Mouse (Mus musculus): ENCODE measurements at regions not wholly inside any gene's neighbourhood (a gene's known extent, or its start where the extent isn't known, plus 50 kb on each side); places are given as distances from the start of the nearest gene placed in this dataset.

DNA sequence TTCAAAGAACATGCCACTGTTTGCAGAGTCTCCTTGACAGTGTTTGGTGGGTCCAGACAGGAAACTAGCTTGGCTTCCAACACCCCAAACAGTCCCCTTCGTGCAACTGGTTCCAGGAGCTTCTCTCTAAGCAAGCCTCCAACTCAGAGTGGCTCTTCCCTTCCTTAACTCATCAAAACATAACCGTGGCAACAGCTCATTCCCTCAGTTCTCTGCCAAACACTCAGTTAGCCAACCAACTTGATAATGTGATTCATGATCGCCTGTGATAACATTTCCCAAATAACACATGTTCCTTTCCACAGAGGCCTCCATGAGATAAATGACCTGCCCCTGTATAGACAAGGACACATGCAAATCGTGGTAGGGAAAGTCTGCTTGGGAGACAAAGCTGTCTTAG lies 95.9 kb upstream of the Cacna2d3 start:
- 43% methylated on average over 4 of the region's 4 CpGs for WGBS

DNA sequence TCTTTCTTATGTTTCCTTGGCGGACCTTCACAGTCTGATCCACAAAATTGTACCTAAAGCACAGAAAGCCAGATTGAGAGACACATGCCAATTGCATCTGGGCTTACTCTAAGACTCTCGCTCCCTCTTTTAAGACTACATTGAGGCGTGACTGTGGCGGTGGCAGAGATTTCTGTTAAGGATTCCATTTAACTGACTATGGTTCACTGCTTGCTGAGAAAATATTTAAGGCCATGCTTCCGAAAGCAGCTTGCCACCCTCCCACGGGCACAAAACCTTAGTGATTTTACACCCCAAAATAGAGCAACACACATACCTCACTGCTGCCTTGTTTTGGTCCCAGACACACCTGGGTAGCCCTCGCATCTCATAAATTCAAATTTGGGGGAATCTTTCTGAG lies 96.6 kb upstream of the Cacna2d3 start:
- ATAC-seq (ENCODE audit: low read depth): no peak
- WGBS: 84% methylated on average over 7 of the region's 7 CpGs

More for the DNA sequence above, 95.9 kb upstream of the Cacna2d3 start:
- Histone ChIP-seq H3K4me3 (ENCODE audit: low read length) (no peak overlapping the region), H3K4me1 (replicated peaks; ENCODE audit: control insufficient read depth, insufficient read depth, low read length) (no peaks in the 10 kb centered on the region), H3K27ac (ENCODE audit: low read length) (no peak overlapping the region), H3K4me2 (ENCODE audit: low read depth, low read length) (no peak overlapping the region), H3K9ac (ENCODE audit: low read length) (no peak overlapping the region), H3K9me3 (ENCODE audit: control insufficient read depth, low read length) (no peaks in the 10 kb centered on the region), H3K27me3 (ENCODE audit: control insufficient read depth, insufficient read depth, low read depth, low read length) (no peaks in the 10 kb centered on the region), H3K36me3 (ENCODE audit: control insufficient read depth, insufficient read depth, low read length) (no peaks in the 10 kb centered on the region)
- peak; percentile 70 for ATAC-seq (ENCODE audit: low read depth)

DNA sequence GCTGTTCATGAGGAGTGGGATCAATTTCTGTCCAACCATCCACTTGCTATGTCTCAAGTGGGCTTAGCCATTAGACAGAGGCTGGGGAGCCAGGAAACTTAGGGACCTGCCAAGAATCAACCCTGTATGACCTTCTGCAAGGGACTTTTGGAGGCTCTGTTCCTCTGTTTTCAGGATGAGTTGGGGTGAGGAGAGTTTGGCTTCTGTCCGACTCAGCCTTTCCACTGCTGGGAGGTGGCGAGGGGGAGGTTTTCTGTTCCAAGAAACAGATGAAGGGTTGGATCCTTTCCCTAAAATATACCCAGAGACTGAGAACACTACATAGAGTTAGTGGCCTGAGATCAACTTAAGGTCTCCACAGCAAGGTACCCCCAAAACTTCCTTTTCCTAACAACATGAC lies 97.1 kb upstream of the Cacna2d3 start:
- no peaks in the 10 kb centered on the region for H3K27me3 ChIP-seq (ENCODE audit: control insufficient read depth, insufficient read depth, low read depth, low read length)
- no peaks in the 10 kb centered on the region for H3K9me3 ChIP-seq (ENCODE audit: control insufficient read depth, low read length)
- 72% methylated on average over 2 of the region's 2 CpGs for WGBS
- H3K4me1 ChIP-seq (replicated peaks; ENCODE audit: control insufficient read depth, insufficient read depth, low read length): no peaks in the 10 kb centered on the region
- no peak for ATAC-seq (ENCODE audit: low read depth)
- no peak overlapping the region for H3K4me2 ChIP-seq (ENCODE audit: low read depth, low read length)
- H3K36me3 ChIP-seq (ENCODE audit: control insufficient read depth, insufficient read depth, low read length): no peaks in the 10 kb centered on the region
- no peak overlapping the region for H3K27ac ChIP-seq (ENCODE audit: low read length)
- H3K4me3 ChIP-seq (ENCODE audit: low read length): no peak overlapping the region
- H3K9ac ChIP-seq (ENCODE audit: low read length): no peak overlapping the region

More for the DNA sequence above, 96.6 kb upstream of the Cacna2d3 start:
- no peaks in the 10 kb centered on the region for H3K9me3 ChIP-seq (ENCODE audit: control insufficient read depth, low read length)
- H3K27ac ChIP-seq (ENCODE audit: low read length): no peak overlapping the region
- H3K4me3 ChIP-seq (ENCODE audit: low read length): no peak overlapping the region
- H3K9ac ChIP-seq (ENCODE audit: low read length): no peak overlapping the region
- H3K4me1 ChIP-seq (replicated peaks; ENCODE audit: control insufficient read depth, insufficient read depth, low read length): no peaks in the 10 kb centered on the region
- no peaks in the 10 kb centered on the region for H3K36me3 ChIP-seq (ENCODE audit: control insufficient read depth, insufficient read depth, low read length)
- no peak overlapping the region for H3K4me2 ChIP-seq (ENCODE audit: low read depth, low read length)
- no peaks in the 10 kb centered on the region for H3K27me3 ChIP-seq (ENCODE audit: control insufficient read depth, insufficient read depth, low read depth, low read length)

DNA sequence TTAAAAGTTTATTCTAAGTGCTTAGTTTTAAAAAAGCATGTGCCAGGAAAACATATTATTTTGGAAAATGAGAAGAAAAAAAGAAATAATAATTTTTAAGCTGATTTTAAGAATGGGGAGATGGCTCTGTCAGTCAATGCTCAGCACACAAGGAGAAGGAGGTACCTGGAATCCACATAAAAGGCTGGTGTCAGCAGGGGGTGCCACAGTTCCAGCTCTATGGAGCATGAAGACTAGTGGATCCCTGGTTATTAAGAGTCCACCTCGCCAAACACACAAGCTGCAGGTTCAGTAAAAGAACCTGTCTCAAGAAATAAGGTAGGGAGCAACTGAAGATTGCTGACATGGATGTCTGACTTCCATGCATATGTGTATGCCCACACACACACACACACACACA lies 115.4 kb upstream of the Cacna2d3 start:
- H3K9me3 ChIP-seq (ENCODE audit: control insufficient read depth, low read length): no peaks in the 10 kb centered on the region
- no peak overlapping the region for H3K4me2 ChIP-seq (ENCODE audit: low read depth, low read length)
- H3K9ac ChIP-seq (ENCODE audit: low read length): no peak overlapping the region
- H3K27ac ChIP-seq (ENCODE audit: low read length): no peak overlapping the region
- 87% methylated on average over 1 of the region's 1 CpGs for WGBS
- no peak for ATAC-seq (ENCODE audit: low read depth)
- H3K4me3 ChIP-seq (ENCODE audit: low read length): no peak overlapping the region
- no peaks in the 10 kb centered on the region for H3K4me1 ChIP-seq (replicated peaks; ENCODE audit: control insufficient read depth, insufficient read depth, low read length)
- no peaks in the 10 kb centered on the region for H3K36me3 ChIP-seq (ENCODE audit: control insufficient read depth, insufficient read depth, low read length)
- no peaks in the 10 kb centered on the region for H3K27me3 ChIP-seq (ENCODE audit: control insufficient read depth, insufficient read depth, low read depth, low read length)

DNA sequence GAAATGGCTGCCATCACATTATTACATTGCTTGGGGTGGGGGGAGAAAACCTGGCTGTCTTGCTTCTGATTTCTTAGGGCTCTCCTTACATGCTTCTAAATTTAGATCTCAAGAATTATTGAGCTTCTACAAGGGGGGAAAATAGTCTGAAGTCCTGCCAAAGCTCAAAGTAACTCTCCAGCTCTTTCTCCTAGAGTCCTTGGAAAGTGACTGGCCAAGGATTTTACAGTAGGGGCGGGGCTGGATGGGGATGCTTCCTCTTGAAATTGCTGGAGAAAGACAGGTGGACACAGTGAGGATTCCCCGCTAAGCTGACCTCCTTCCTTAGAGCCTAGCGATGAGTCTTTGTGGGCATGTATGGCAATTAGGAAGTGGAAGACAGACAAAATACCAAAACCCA lies 117.9 kb upstream of the Cacna2d3 start:
- Histone ChIP-seq H3K4me1 (replicated peaks; ENCODE audit: control insufficient read depth, insufficient read depth, low read length) (no peaks in the 10 kb centered on the region), H3K27me3 (ENCODE audit: control insufficient read depth, insufficient read depth, low read depth, low read length) (no peaks in the 10 kb centered on the region), H3K4me3 (ENCODE audit: low read length) (no peak overlapping the region), H3K36me3 (ENCODE audit: control insufficient read depth, insufficient read depth, low read length) (no peaks in the 10 kb centered on the region), H3K9me3 (ENCODE audit: control insufficient read depth, low read length) (no peaks in the 10 kb centered on the region), H3K4me2 (ENCODE audit: low read depth, low read length) (no peak overlapping the region), H3K9ac (ENCODE audit: low read length) (no peak overlapping the region), H3K27ac (ENCODE audit: low read length) (no peak overlapping the region)
- 77% methylated on average over 3 of the region's 3 CpGs for WGBS
- no peak for ATAC-seq (ENCODE audit: low read depth)

DNA sequence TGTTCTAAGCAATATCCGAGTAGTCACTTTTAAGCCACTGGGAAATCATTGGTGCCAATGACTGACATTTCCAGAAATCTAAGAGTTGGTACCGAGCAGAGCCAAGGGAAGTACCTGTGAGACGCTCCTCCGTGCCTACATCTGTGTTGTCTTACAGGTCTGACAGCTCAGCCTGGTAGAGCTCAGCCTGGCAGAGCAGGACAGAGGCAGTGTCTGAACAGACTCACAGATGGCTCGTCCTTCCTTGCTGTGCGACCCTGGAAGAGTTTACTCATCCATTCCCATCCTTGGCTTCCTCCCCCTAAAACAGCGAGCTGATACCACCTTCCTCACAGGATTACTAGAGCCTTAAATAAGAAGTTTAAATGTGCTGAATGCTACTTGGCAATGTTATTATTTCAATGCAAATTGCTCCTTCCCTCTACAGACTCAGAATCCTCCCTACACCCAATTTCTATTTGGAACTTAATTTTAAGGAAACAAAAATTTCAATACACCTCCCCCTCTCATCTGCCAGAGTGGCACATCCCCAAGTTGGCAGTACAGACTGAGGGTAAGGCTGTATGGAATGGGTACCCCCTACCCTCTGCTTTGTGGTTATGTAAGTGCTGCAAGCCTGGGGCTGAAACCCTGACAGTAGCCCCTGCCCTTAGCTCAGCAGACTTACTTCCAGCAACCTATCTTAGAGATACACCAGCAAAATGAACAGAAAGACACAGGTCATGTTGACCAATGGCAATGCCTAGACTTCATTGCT lies 119.9 kb upstream of the Cacna2d3 start:
- H3K27me3 ChIP-seq (ENCODE audit: control insufficient read depth, insufficient read depth, low read depth, low read length): no peaks in the 10 kb centered on the region
- WGBS: 76% methylated on average over 7 of the region's 7 CpGs
- no peak overlapping the region for H3K4me2 ChIP-seq (ENCODE audit: low read depth, low read length)
- no peak for ATAC-seq (ENCODE audit: low read depth)
- no peak overlapping the region for H3K4me3 ChIP-seq (ENCODE audit: low read length)
- no peaks in the 10 kb centered on the region for H3K4me1 ChIP-seq (replicated peaks; ENCODE audit: control insufficient read depth, insufficient read depth, low read length)
- no peaks in the 10 kb centered on the region for H3K9me3 ChIP-seq (ENCODE audit: control insufficient read depth, low read length)
- no peak overlapping the region for H3K27ac ChIP-seq (ENCODE audit: low read length)
- no peaks in the 10 kb centered on the region for H3K36me3 ChIP-seq (ENCODE audit: control insufficient read depth, insufficient read depth, low read length)
- H3K9ac ChIP-seq (ENCODE audit: low read length): no peak overlapping the region

DNA sequence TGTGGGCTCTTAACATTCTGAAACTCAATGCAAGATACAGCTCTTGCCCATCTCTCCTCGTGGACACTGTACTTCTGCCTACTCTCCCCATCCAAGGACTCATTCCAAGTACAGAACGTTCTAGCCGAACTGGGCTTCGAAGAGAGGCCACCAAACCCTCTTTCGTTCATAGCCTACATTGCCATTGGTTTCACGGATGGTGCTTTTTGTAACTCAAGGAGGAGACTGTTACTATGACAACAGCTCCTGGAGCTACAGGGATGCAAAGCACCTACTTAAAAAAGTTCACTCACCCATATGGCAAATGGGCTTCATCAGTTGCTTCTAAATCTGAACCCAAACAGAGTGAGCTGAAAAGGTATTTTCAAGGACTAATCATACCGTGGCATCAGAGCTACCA lies 120.4 kb upstream of the Selenok start:
- H3K9ac ChIP-seq (ENCODE audit: low read length): no peak overlapping the region
- H3K27me3 ChIP-seq (ENCODE audit: control insufficient read depth, insufficient read depth, low read depth, low read length): no peaks in the 10 kb centered on the region
- no peak for ATAC-seq (ENCODE audit: low read depth)
- H3K4me1 ChIP-seq (replicated peaks; ENCODE audit: control insufficient read depth, insufficient read depth, low read length): no peaks in the 10 kb centered on the region
- H3K27ac ChIP-seq (ENCODE audit: low read length): no peak overlapping the region
- no peak overlapping the region for H3K4me2 ChIP-seq (ENCODE audit: low read depth, low read length)
- WGBS: 87% methylated on average over 7 of the region's 7 CpGs
- no peak overlapping the region for H3K4me3 ChIP-seq (ENCODE audit: low read length)
- no peaks in the 10 kb centered on the region for H3K36me3 ChIP-seq (ENCODE audit: control insufficient read depth, insufficient read depth, low read length)
- H3K9me3 ChIP-seq (ENCODE audit: control insufficient read depth, low read length): no peaks in the 10 kb centered on the region

DNA sequence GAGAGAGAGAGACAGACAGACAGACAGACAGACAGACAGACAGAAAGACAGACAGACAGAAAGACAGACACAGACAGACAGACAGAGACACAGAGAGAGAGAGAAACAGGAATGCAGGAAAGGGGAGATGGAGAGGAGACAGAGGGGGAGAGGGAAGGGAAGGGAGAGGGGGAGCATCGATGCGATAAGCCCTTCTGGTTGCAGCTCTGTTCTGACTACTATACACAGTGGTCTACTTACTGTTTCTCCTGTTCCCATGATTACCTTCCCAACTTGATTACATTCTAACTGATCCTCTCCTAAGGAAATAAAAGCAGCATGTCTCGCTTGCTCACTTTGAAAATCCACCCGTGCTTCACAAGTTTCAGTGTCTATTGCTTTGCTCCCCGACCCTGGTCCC lies 116.8 kb upstream of the Selenok start:
- H3K4me2 ChIP-seq (ENCODE audit: low read depth, low read length): no peak overlapping the region
- ATAC-seq (ENCODE audit: low read depth): no peak
- no peaks in the 10 kb centered on the region for H3K36me3 ChIP-seq (ENCODE audit: control insufficient read depth, insufficient read depth, low read length)
- no peak overlapping the region for H3K4me3 ChIP-seq (ENCODE audit: low read length)
- no peaks in the 10 kb centered on the region for H3K4me1 ChIP-seq (replicated peaks; ENCODE audit: control insufficient read depth, insufficient read depth, low read length)
- no peak overlapping the region for H3K9ac ChIP-seq (ENCODE audit: low read length)
- 75% methylated on average over 5 of the region's 5 CpGs for WGBS
- no peaks in the 10 kb centered on the region for H3K27me3 ChIP-seq (ENCODE audit: control insufficient read depth, insufficient read depth, low read depth, low read length)
- H3K27ac ChIP-seq (ENCODE audit: low read length): no peak overlapping the region
- H3K9me3 ChIP-seq (ENCODE audit: control insufficient read depth, low read length): no peaks in the 10 kb centered on the region

DNA sequence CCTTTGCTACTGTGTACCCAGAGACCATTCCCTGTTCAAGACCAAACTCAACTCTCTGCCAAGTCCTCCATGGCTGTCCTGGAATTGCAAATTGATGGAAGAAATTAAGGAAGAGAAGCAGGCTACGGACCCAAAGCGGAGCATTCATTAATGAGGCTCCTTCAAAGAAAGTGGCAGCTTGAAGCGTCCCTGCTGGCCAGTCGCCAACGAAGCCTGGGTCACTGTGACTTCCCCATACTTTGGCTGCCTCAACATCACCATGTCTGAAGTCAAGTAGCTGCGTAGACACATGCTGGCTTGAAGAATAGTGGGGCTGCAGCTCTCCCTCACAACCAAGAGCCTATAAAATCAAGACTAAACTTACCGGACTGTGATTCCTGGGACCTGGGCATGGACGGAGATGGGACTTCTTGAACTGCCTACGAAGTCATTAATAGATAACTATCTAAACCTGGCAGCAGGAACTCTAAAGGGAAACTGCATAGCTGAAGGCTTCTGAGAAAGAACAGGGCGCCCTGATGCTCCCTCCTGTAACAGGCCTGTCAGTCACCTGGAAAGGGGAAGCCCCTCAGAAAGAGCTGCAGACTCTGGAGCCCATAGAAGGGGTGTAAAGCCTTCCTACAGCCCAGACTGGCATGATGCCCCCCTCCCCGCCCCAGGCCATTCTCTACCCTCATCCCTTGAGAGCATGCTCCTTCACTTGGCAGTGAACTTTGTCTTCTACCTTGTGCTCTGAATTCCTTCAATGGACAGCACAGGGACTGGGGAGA lies 116.0 kb upstream of the Selenok start:
- no peak for ATAC-seq (ENCODE audit: low read depth)
- no peak overlapping the region for H3K27ac ChIP-seq (ENCODE audit: low read length)

More for the DNA sequence above, 116.0 kb upstream of the Selenok start:
- 56% methylated on average over 11 of the region's 11 CpGs for WGBS
- Histone ChIP-seq H3K27me3 (ENCODE audit: control insufficient read depth, insufficient read depth, low read depth, low read length) (no peaks in the 10 kb centered on the region), H3K9ac (ENCODE audit: low read length) (no peak overlapping the region), H3K36me3 (ENCODE audit: control insufficient read depth, insufficient read depth, low read length) (no peaks in the 10 kb centered on the region), H3K9me3 (ENCODE audit: control insufficient read depth, low read length) (no peaks in the 10 kb centered on the region), H3K4me3 (ENCODE audit: low read length) (no peak overlapping the region), H3K4me1 (replicated peaks; ENCODE audit: control insufficient read depth, insufficient read depth, low read length) (no peaks in the 10 kb centered on the region), H3K4me2 (ENCODE audit: low read depth, low read length) (no peak overlapping the region)

Measured in lung, embryonic 16.5 days (tissue).